Mouse (Mus musculus): ENCODE results near the gene Col1a2. TPM values are rescaled to one million over a fixed set of nuclear protein-coding genes. Genes with fewer than 3 reads are reported as not detected.

The Col1a2 gene
- polyA plus RNA-seq (2017; shearing (Covaris generic)), result 0.88 TPM

GRCm38 (mm10) chr6:4504603-4505131, at the start of gene Col1a2:
Col1a2 (plus strand) TSS chr6:4504814.

Other genes with a start within 250 kb of the Col1a2 start
- 5.5 TPM for gene Casd1, start 96.0 kb downstream of the Col1a2 start, polyA plus RNA-seq (2017; shearing (Covaris generic))
- not detected for gene Sgce, start 242.4 kb downstream of the Col1a2 start, polyA plus RNA-seq (2017; shearing (Covaris generic))
- gene Peg10, start 242.5 kb downstream of the Col1a2 start, polyA plus RNA-seq (2017; shearing (Covaris generic)), result not detected

Measured in inflammation-experienced regulatory T-cells, adult 16 weeks (primary cell).